Mouse (Mus musculus): Measurements from ENCODE around the gene Gm11627.

DNA sequence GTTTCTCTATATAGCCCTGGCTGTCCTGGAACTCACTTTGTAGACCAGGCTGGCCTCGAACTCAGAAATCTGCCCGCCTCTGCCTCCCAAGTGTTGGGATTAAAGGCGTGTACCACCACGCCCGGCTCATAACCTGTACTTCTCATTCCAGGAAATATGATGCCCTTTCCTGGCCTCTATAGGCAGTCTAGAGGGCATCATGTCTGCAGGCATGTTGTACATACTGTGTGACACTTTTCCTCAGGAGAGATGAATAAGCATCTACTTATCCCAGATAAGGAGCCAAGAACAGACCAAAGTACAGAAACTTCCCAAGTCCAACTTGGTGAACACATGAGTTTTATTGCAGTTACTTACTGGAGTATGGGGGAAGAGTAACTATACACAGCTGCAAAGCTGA, 20.6 kb downstream of the Gm11627 start:
- TF ChIP-seq GATA1 (IDR thresholded peaks at IDR 0.05; ENCODE audit: low read length) (no peak), TAL1 (IDR thresholded peaks at IDR 0.05; ENCODE audit: low read length) (no peak)

Data from erythroblast, embryonic 14.5 days (primary cell).